Comparison of ENCODE assay signal across 8 mouse cellular contexts in the genomic region with DNA sequence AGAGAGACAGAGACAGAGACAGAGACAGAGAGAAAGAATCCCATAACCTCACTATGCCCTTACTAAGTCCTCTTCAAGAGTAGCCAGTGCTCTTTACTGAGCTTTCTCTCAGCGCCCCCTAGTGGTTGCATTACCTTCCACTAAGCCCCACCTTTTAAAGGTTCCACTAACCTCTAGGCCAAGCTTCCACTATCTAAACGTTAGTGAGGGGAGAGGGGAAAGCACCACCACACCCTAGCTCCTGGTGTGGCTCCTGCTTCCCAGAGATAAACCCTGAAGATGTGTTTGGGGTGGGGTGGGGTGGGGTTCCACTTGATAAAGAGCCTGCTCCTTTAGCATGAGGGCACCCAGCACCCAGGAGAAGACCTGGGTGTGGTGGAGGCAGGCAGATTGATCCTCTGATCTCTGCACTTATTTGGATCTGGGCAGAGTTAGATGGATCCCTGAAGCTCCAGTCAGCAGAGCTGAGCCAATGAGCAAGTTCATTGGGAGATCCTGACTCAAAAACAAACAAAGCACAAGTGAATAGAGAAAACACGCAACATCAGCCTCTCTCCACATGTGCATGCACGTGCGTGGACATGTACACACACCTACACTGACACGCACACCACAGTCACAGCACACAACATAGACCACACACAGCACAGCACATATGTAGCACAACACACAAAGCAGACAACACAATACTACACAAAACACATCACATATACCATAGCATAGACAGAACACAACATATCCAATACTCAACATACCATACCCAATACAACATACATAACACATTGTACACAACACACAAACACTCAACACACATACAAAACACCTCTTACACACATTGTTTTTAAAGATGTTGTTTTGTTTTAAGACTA. TPM values are rescaled to one million over a fixed set of nuclear protein-coding genes. Genes with fewer than 3 reads are reported as not detected.
A peak's percentile ranks its signal among the peaks of the same experiment; 100 is the strongest.
DNase-seq lines count a peak whose midpoint lies in the region; ATAC-seq and TF ChIP-seq lines count a peak whose summit lies in the region.

No protein-coding gene starts in this region.

- no peak for TF ChIP-seq POLR2A in thymus, adult 2 months (IDR thresholded peaks at IDR 0.05; ENCODE audit: control insufficient read depth, extremely low read depth, insufficient read depth, low read length, poor library complexity)

- no peaks in the 10 kb centered on the region; the same call in 1 of the 2 replicates for H3K4me1 ChIP-seq in thymus, adult 2 months (replicated peaks; ENCODE audit: control insufficient read depth, insufficient read depth, low read length)

- no peaks in the 10 kb centered on the region for H3K36me3 ChIP-seq in thymus, adult 2 months (ENCODE audit: control insufficient read depth, insufficient read depth, low read length)

- ATAC-seq in megakaryocyte progenitor cell, adult 5-6 weeks (replicated peaks; ENCODE audit: poor library complexity) = peak; percentile 93

- no peak overlapping the region for H3K27ac ChIP-seq in layer of hippocampus, adult 2 months
- H3K27ac ChIP-seq in thymus, adult 2 months (ENCODE audit: control insufficient read depth, insufficient read depth, low read length) = no peak overlapping the region

- no peaks in the 10 kb centered on the region; the same call in 1 of the 2 replicates for H3K27me3 ChIP-seq in thymus, adult 2 months (ENCODE audit: control insufficient read depth, insufficient read depth, low read length)

- TF ChIP-seq CTCF in layer of hippocampus, adult 2 months (conservative IDR thresholded peaks at IDR 0.05) = peak; percentile 78
- TF ChIP-seq CTCF in thymus, adult 2 months (IDR thresholded peaks at IDR 0.05; ENCODE audit: borderline replicate concordance, control insufficient read depth, extremely low read depth, insufficient read depth, low read length, poor library complexity) = no peak

- peak in 1 of 2 experiments; percentile 51 for DNase-seq in layer of hippocampus, adult 2 months (ENCODE audit: low spot score in 2 of 2)
- DNase-seq in layer of hippocampus, adult 9-10 months (ENCODE audit: low spot score) = no peak
- peak; percentile 90 for DNase-seq in R1 (ENCODE audit: low read depth, low spot score)
- peak; percentile 43 for DNase-seq in cerebellum, adult 9-10 months
- peak; percentile 69 to 71 for DNase-seq in gastrocnemius, postnatal 4 days (ENCODE audit: low spot score in 2 of 2)
- DNase-seq in kidney, postnatal 10 days = peak; percentile 81
- peak; percentile 62 for DNase-seq in thymus, adult 2 months

- H3K4me3 ChIP-seq in layer of hippocampus, adult 2 months = no peak overlapping the region
- H3K4me3 ChIP-seq in thymus, adult 2 months (ENCODE audit: control insufficient read depth, insufficient read depth, low read length) = no peak overlapping the region

- WGBS in thymus, adult 2 months = 60% methylated on average over 6 of the region's 6 CpGs

RNA-seq across cellular contexts. Expression of a gene that starts 11.2 kb away (rescaled TPM):
- 10 to 100 TPM; 31.6 to 37.6 TPM for total RNA-seq in layer of hippocampus, adult 2 months (2021)
- total RNA-seq in gastrocnemius, postnatal 4 days (2021) = under 1 TPM; 0.74 to 0.98 TPM
- total RNA-seq in megakaryocyte progenitor cell, adult 5-6 weeks (2015) = 0.27 and 0.32 TPM in 2 replicates
- 0.34 TPM in 1 of 2 replicates, not detected in the other for total RNA-seq in megakaryocyte progenitor cell, adult 5-6 weeks (2017)
- 0.51 and 0.93 TPM in 2 replicates for polyA plus RNA-seq in thymus, adult 2 months (2012; rRNA removed)

RNA-seq across cellular contexts. Expression of a gene that starts 57.5 kb away (rescaled TPM):
- total RNA-seq in layer of hippocampus, adult 2 months (2021) = 1 to 10 TPM; 1.6 to 1.8 TPM
- 100 to 1,000 TPM; 156 to 159 TPM for total RNA-seq in gastrocnemius, postnatal 4 days (2021)
- total RNA-seq in megakaryocyte progenitor cell, adult 5-6 weeks (2015) = 0.37 and 0.42 TPM in 2 replicates
- 0.29 and 0.54 TPM in 2 replicates for total RNA-seq in megakaryocyte progenitor cell, adult 5-6 weeks (2017)
- polyA plus RNA-seq in thymus, adult 2 months (2012; rRNA removed) = 3.1 and 4.3 TPM in 2 replicates

Comparison
In these comparisons a context has a peak if more than half of its experiments do, and no peak if none do; other contexts are left out.
1. RNA of a gene that starts 11.2 kb away (total RNA-seq): 31.6 to 37.6 TPM in layer of hippocampus, adult 2 months; 0.74 to 0.98 TPM in gastrocnemius, postnatal 4 days and 0.27 to 0.34 TPM in megakaryocyte progenitor cell, adult 5-6 weeks; every median in the first group is over 10 times any median in the second.
2. RNA of a gene that starts 57.5 kb away (total RNA-seq): 156 to 159 TPM in gastrocnemius, postnatal 4 days; 1.6 to 1.8 TPM in layer of hippocampus, adult 2 months and 0.29 to 0.54 TPM in megakaryocyte progenitor cell, adult 5-6 weeks; every median in the first group is over 10 times any median in the second.